Mouse (Mus musculus): ENCODE measurements around the gene Hltf. TPM values are rescaled to one million over a fixed set of nuclear protein-coding genes. Genes with fewer than 3 reads are reported as not detected.
"Not testable (repeated sequence)": the region's sequence is repeated elsewhere in the genome, so short reads cannot be mapped to it uniquely, and the experiment has no call there.

The Hltf gene
- polyA plus RNA-seq, 1 experiment from 2014 or later, result 23.1 TPM

- H3K9ac ChIP-seq (replicated peaks), result no peak overlapping the region
- no peak overlapping the region for H3K4me3 ChIP-seq
- H3K4me2 ChIP-seq (replicated peaks), result no peak overlapping the region
- WGBS, result 88% methylated on average over 5 of the region's 5 CpGs
- no peaks in the 10 kb centered on the region for H3K9me3 ChIP-seq
- no peak for ATAC-seq (ENCODE audit: low FRiP score, low read depth)
- H3K27me3 ChIP-seq, result no peaks in the 10 kb centered on the region
- H3K4me1 ChIP-seq, result no peaks in the 10 kb centered on the region
- H3K36me3 ChIP-seq, result peaks cover 30% of the 10 kb centered on the region
- no peak overlapping the region for H3K27ac ChIP-seq (replicated peaks)
These were observed 51.3 kb downstream of the Hltf start for GRCm38 (mm10) chr3:20108881-20109280.

GRCm38 (mm10) chr3:20111913-20112312 lies 54.3 kb downstream of the Hltf start:
- H3K4me3 ChIP-seq, result no peak overlapping the region
- no peak overlapping the region for H3K27ac ChIP-seq (replicated peaks)
- no peaks in the 10 kb centered on the region for H3K4me1 ChIP-seq
- no peaks in the 10 kb centered on the region for H3K27me3 ChIP-seq
- WGBS, result 87% methylated on average over 2 of the region's 2 CpGs
- H3K9ac ChIP-seq (replicated peaks), result no peak overlapping the region
- H3K36me3 ChIP-seq, result peaks cover 32% of the 10 kb centered on the region
- ATAC-seq (ENCODE audit: low FRiP score, low read depth), result no peak
- no peaks in the 10 kb centered on the region for H3K9me3 ChIP-seq
- H3K4me2 ChIP-seq (replicated peaks), result no peak overlapping the region

- ATAC-seq (ENCODE audit: low FRiP score, low read depth), result no peak
- H3K36me3 ChIP-seq, result no peaks in the 10 kb centered on the region; the same call in none of the 2 replicates
- H3K9ac ChIP-seq (replicated peaks), result no peak overlapping the region
- H3K4me3 ChIP-seq, result no peak overlapping the region
- no peak overlapping the region for H3K4me2 ChIP-seq (replicated peaks)
- WGBS, result 91% methylated on average over 19 of the region's 19 CpGs
- no peaks in the 10 kb centered on the region for H3K9me3 ChIP-seq
- no peak overlapping the region for H3K27ac ChIP-seq (replicated peaks)
- H3K4me1 ChIP-seq, result no peaks in the 10 kb centered on the region
- H3K27me3 ChIP-seq, result no peaks in the 10 kb centered on the region
These were observed 61.5 kb downstream of the Hltf start for GRCm38 (mm10) chr3:20119044-20119591.

GRCm38 (mm10) chr3:20119686-20120244 lies 62.2 kb downstream of the Hltf start:
- Histone ChIP-seq H3K9ac (replicated peaks) (no peak overlapping the region), H3K4me3 (no peak overlapping the region), H3K4me1 (no peaks in the 10 kb centered on the region), H3K27ac (replicated peaks) (no peak overlapping the region), H3K4me2 (replicated peaks) (no peak overlapping the region), H3K9me3 (no peaks in the 10 kb centered on the region), H3K36me3 (no peaks in the 10 kb centered on the region; the same call in 1 of the 2 replicates), H3K27me3 (no peaks in the 10 kb centered on the region)
- no peak for ATAC-seq (ENCODE audit: low FRiP score, low read depth)
- 66% methylated on average over 4 of the region's 4 CpGs for WGBS

GRCm38 (mm10) chr3:20121582-20121981 lies 64.0 kb downstream of the Hltf start:
- H3K4me3 ChIP-seq, result not testable (repeated sequence)

GRCm38 (mm10) chr3:20125604-20126003 lies 68.0 kb downstream of the Hltf start:
- H3K27ac ChIP-seq (replicated peaks), result no peak overlapping the region
- no peaks in the 10 kb centered on the region for H3K36me3 ChIP-seq
- H3K4me3 ChIP-seq, result no peak overlapping the region
- H3K27me3 ChIP-seq, result no peaks in the 10 kb centered on the region
- no peaks in the 10 kb centered on the region for H3K4me1 ChIP-seq
- ATAC-seq (ENCODE audit: low FRiP score, low read depth), result no peak
- 95% methylated on average over 5 of the region's 5 CpGs for WGBS
- H3K9me3 ChIP-seq, result no peaks in the 10 kb centered on the region
- no peak overlapping the region for H3K4me2 ChIP-seq (replicated peaks)
- no peak overlapping the region for H3K9ac ChIP-seq (replicated peaks)

More at GRCm38 (mm10) chr3:20121582-20121981, 64.0 kb downstream of the Hltf start:
- H3K27ac ChIP-seq (replicated peaks); H3K4me1 ChIP-seq; ATAC-seq (ENCODE audit: low FRiP score, low read depth); H3K9ac ChIP-seq (replicated peaks); H3K27me3 ChIP-seq; H3K9me3 ChIP-seq; H3K4me2 ChIP-seq (replicated peaks); H3K36me3 ChIP-seq: not testable (repeated sequence)
- WGBS, result 87% methylated on average over 5 of the region's 5 CpGs

- Histone ChIP-seq H3K4me1 (no peaks in the 10 kb centered on the region), H3K9ac (replicated peaks) (no peak overlapping the region), H3K36me3 (no peaks in the 10 kb centered on the region), H3K9me3 (no peaks in the 10 kb centered on the region), H3K27ac (replicated peaks) (no peak overlapping the region), H3K4me3 (no peak overlapping the region), H3K27me3 (no peaks in the 10 kb centered on the region), H3K4me2 (replicated peaks) (no peak overlapping the region)
- ATAC-seq (ENCODE audit: low FRiP score, low read depth), result no peak
- WGBS, result 53% methylated on average over 2 of the region's 2 CpGs
These were observed 69.5 kb downstream of the Hltf start for GRCm38 (mm10) chr3:20127047-20127595.

- Histone ChIP-seq H3K4me3 (no peak overlapping the region), H3K4me1 (no peaks in the 10 kb centered on the region), H3K36me3 (no peaks in the 10 kb centered on the region), H3K4me2 (replicated peaks) (no peak overlapping the region), H3K27ac (replicated peaks) (no peak overlapping the region), H3K9ac (replicated peaks) (no peak overlapping the region), H3K27me3 (no peaks in the 10 kb centered on the region), H3K9me3 (no peaks in the 10 kb centered on the region)
- WGBS, result 89% methylated on average over 5 of the region's 5 CpGs
- no peak for ATAC-seq (ENCODE audit: low FRiP score, low read depth)
These were observed 71.9 kb downstream of the Hltf start for GRCm38 (mm10) chr3:20129491-20129890.

GRCm38 (mm10) chr3:20130456-20131349 lies 73.1 kb downstream of the Hltf start:
- Histone ChIP-seq H3K4me1 (no peaks in the 10 kb centered on the region), H3K27me3 (no peaks in the 10 kb centered on the region), H3K36me3 (no peaks in the 10 kb centered on the region), H3K27ac (replicated peaks) (no peak overlapping the region), H3K9ac (replicated peaks) (no peak overlapping the region), H3K9me3 (no peaks in the 10 kb centered on the region), H3K4me2 (replicated peaks) (no peak overlapping the region), H3K4me3 (no peak overlapping the region)
- ATAC-seq (ENCODE audit: low FRiP score, low read depth), result peak; percentile 39; the same call in 1 of the 2 replicates
- WGBS, result 90% methylated on average over 8 of the region's 8 CpGs

- Histone ChIP-seq H3K27me3 (no peaks in the 10 kb centered on the region), H3K4me2 (replicated peaks) (no peak overlapping the region), H3K4me1 (no peaks in the 10 kb centered on the region), H3K9me3 (no peaks in the 10 kb centered on the region), H3K9ac (replicated peaks) (no peak overlapping the region), H3K4me3 (no peak overlapping the region), H3K36me3 (no peaks in the 10 kb centered on the region), H3K27ac (replicated peaks) (no peak overlapping the region)
- WGBS, result 87% methylated on average over 2 of the region's 2 CpGs
- ATAC-seq (ENCODE audit: low FRiP score, low read depth), result no peak
These were observed 73.7 kb downstream of the Hltf start for GRCm38 (mm10) chr3:20131350-20131720.

GRCm38 (mm10) chr3:20132731-20133130 lies 75.1 kb downstream of the Hltf start:
- 100% methylated on average over 1 of the region's 1 CpGs for WGBS
- no peak overlapping the region for H3K4me2 ChIP-seq (replicated peaks)
- no peaks in the 10 kb centered on the region for H3K9me3 ChIP-seq
- H3K4me1 ChIP-seq, result no peaks in the 10 kb centered on the region
- H3K36me3 ChIP-seq, result no peaks in the 10 kb centered on the region
- no peak overlapping the region for H3K27ac ChIP-seq (replicated peaks)
- no peak overlapping the region for H3K9ac ChIP-seq (replicated peaks)
- no peak overlapping the region for H3K4me3 ChIP-seq
- no peaks in the 10 kb centered on the region for H3K27me3 ChIP-seq
- no peak for ATAC-seq (ENCODE audit: low FRiP score, low read depth)

GRCm38 (mm10) chr3:20133745-20134144 lies 76.1 kb downstream of the Hltf start:
- H3K4me3 ChIP-seq, result no peak overlapping the region
- H3K4me1 ChIP-seq, result no peaks in the 10 kb centered on the region
- no peak overlapping the region for H3K4me2 ChIP-seq (replicated peaks)
- no peaks in the 10 kb centered on the region for H3K27me3 ChIP-seq
- no peaks in the 10 kb centered on the region for H3K9me3 ChIP-seq
- no peak for ATAC-seq (ENCODE audit: low FRiP score, low read depth)
- H3K9ac ChIP-seq (replicated peaks), result no peak overlapping the region
- WGBS, result 100% methylated on average over 1 of the region's 1 CpGs
- no peak overlapping the region for H3K27ac ChIP-seq (replicated peaks)
- no peaks in the 10 kb centered on the region for H3K36me3 ChIP-seq
